15 mouse cellular contexts compared by ENCODE assay signal in genomic region chr3:11083291-11083690, GRCm38 (mm10).
"Had no signal": no experiment of that assay in that cellular context is flagged by ENCODE, and none has a peak within 500 bp of the region (broad histone marks: within the 10 kb centered on the region; RNA-seq: fewer than 3 reads in every experiment).

No protein-coding gene starts in this region.

- H3K4me3 ChIP-seq: neural tube, embryonic 15.5 days; stomach, embryonic 15.5 days had no signal

- H3K27ac ChIP-seq: neural tube, embryonic 15.5 days; stomach, embryonic 15.5 days; stomach, postnatal 0 days had no signal

- DNase-seq: retina, postnatal 1 day; right cerebral cortex, adult 18-20 months; right cerebral cortex, postnatal 14 days; right cerebral cortex, postnatal 25 days; right cerebral cortex, postnatal 4 days; spleen, adult 18-20 months; thymus, adult 18-20 months; thymus, adult 2 months; thymus, postnatal 14 days; thymus, postnatal 25 days; thymus, postnatal 36 days; thymus, postnatal 4 days had no signal

- H3K36me3 ChIP-seq: neural tube, embryonic 15.5 days; stomach, embryonic 15.5 days had no signal

- H3K4me1 ChIP-seq: neural tube, embryonic 15.5 days; stomach, embryonic 15.5 days had no signal

- H3K27me3 ChIP-seq: neural tube, embryonic 15.5 days; stomach, embryonic 15.5 days had no signal

- H3K9ac ChIP-seq: neural tube, embryonic 15.5 days; stomach, embryonic 15.5 days had no signal

- H3K9me3 ChIP-seq: neural tube, embryonic 15.5 days; stomach, embryonic 15.5 days had no signal
